ENCODE assay signal across 21 mouse cellular contexts in genomic region chr5:51882173-51882572, GRCm38 (mm10).
A peak's percentile ranks its signal among the peaks of the same experiment; 100 is the strongest.
DNase-seq lines count a peak whose midpoint lies in the region; TF ChIP-seq lines count a peak whose summit lies in the region.
"Had no signal": no experiment of that assay in that cellular context is flagged by ENCODE, and none has a peak within 500 bp of the region (broad histone marks: within the 10 kb centered on the region; RNA-seq: fewer than 3 reads in every experiment).

No protein-coding gene starts in this region.

- WGBS in heart, embryonic 10.5 days, result 70% methylated on average over 3 of the region's 3 CpGs

- DNase-seq in heart, adult 11 months, result peak; percentile 25
- no peak for DNase-seq in heart, embryonic 10.5 days (ENCODE audit: low spot score)
- DNase-seq in CH12.LX (ENCODE audit: extremely low read depth), result peak; percentile 19
- peak; percentile 6 for DNase-seq in MEL-GATA-1-ER (ENCODE audit: extremely low read depth, low read depth)
- DNase-seq in right cerebral cortex, postnatal 14 days, result no peak
- DNase-seq in gastrocnemius, postnatal 4 days (ENCODE audit: low spot score in 2 of 2), result no peak
- no peak for DNase-seq in layer of hippocampus, postnatal 14 days (ENCODE audit: low spot score in 2 of 2)
- DNase-seq: adrenal gland, adult 2 months; adrenal gland, postnatal 10 days; adrenal gland, postnatal 25 days; cerebellum, adult 11 months; cerebellum, adult 2 months; cerebellum, adult 9-10 months; cerebellum, postnatal 10 days; cerebellum, postnatal 25 days; embryo, embryonic 11 days had no signal

- no peak overlapping the region for H3K27ac ChIP-seq in heart, embryonic 10.5 days
- H3K27ac ChIP-seq in CH12.LX (ENCODE audit: insufficient read depth, low read depth), result no peak overlapping the region
- H3K27ac ChIP-seq: embryonic facial prominence, embryonic 13.5 days; embryonic facial prominence, embryonic 15.5 days; forebrain, embryonic 10.5 days; forebrain, embryonic 12.5 days had no signal

- no peak overlapping the region for H3K4me2 ChIP-seq in CH12.LX (ENCODE audit: insufficient read depth, low read depth, poor library complexity, severe bottlenecking)
- H3K4me2 ChIP-seq: embryonic facial prominence, embryonic 13.5 days; embryonic facial prominence, embryonic 15.5 days; forebrain, embryonic 12.5 days had no signal

- no peaks in the 10 kb centered on the region for H3K4me1 ChIP-seq in heart, embryonic 10.5 days
- H3K4me1 ChIP-seq in CH12.LX (ENCODE audit: control insufficient read depth in 1 of 2, insufficient read depth in 2 of 2), result peaks cover 0 to 27% of the 10 kb centered on the region in 2 experiments; a peak in 2 of 4 replicates
- H3K4me1 ChIP-seq: embryonic facial prominence, embryonic 13.5 days; embryonic facial prominence, embryonic 15.5 days; forebrain, embryonic 10.5 days; forebrain, embryonic 12.5 days had no signal

- H3K4me3 ChIP-seq in heart, embryonic 10.5 days, result no peak overlapping the region
- H3K4me3 ChIP-seq in CH12.LX (replicated peaks in 1 of 3; ENCODE audit: low read depth in 2 of 3, low read length in 2 of 3, poor library complexity in 1 of 3), result no peak overlapping the region
- H3K4me3 ChIP-seq: embryonic facial prominence, embryonic 13.5 days; embryonic facial prominence, embryonic 15.5 days; erythroblast, embryonic 14.5 days; forebrain, embryonic 10.5 days; forebrain, embryonic 12.5 days had no signal

- H3K27me3 ChIP-seq in heart, embryonic 10.5 days (ENCODE audit: insufficient read depth, poor library complexity, severe bottlenecking), result no peaks in the 10 kb centered on the region
- H3K27me3 ChIP-seq in CH12.LX (replicated peaks), result no peaks in the 10 kb centered on the region
- H3K27me3 ChIP-seq: embryonic facial prominence, embryonic 13.5 days; embryonic facial prominence, embryonic 15.5 days had no signal

- H3K9me3 ChIP-seq in heart, embryonic 10.5 days, result no peaks in the 10 kb centered on the region
- H3K9me3 ChIP-seq in CH12.LX (replicated peaks; ENCODE audit: low read length), result no peaks in the 10 kb centered on the region
- H3K9me3 ChIP-seq: embryonic facial prominence, embryonic 13.5 days; embryonic facial prominence, embryonic 15.5 days; forebrain, embryonic 10.5 days; forebrain, embryonic 12.5 days had no signal

- no peak overlapping the region for H3K9ac ChIP-seq in CH12.LX (ENCODE audit: insufficient read depth, low read depth)
- H3K9ac ChIP-seq: embryonic facial prominence, embryonic 13.5 days; embryonic facial prominence, embryonic 15.5 days; forebrain, embryonic 12.5 days had no signal

- no peaks in the 10 kb centered on the region for H3K36me3 ChIP-seq in heart, embryonic 10.5 days
- H3K36me3 ChIP-seq in CH12.LX (replicated peaks in 1 of 2; ENCODE audit: control insufficient read depth in 1 of 2, insufficient read depth in 1 of 2, low read length in 1 of 2), result no peaks in the 10 kb centered on the region
- H3K36me3 ChIP-seq: embryonic facial prominence, embryonic 13.5 days; embryonic facial prominence, embryonic 15.5 days; forebrain, embryonic 10.5 days; forebrain, embryonic 12.5 days had no signal

- no peaks in the 10 kb centered on the region for H3K79me2 ChIP-seq in CH12.LX (replicated peaks; ENCODE audit: control insufficient read depth, extremely low read depth, insufficient read depth, poor library complexity, severe bottlenecking)

- dilution Hi-C loops in CH12.LX (cut with MboI; ENCODE audit: extremely low pct_ligation_motif_present, extremely low pct_unique_long_range_greater_than_20kb, low sequenced_read_pairs), result no loop called here

- TF ChIP-seq CTCF in CH12.LX (conservative IDR thresholded peaks at IDR 0.05 in 1 of 2, IDR thresholded peaks at IDR 0.05 in 1 of 2; ENCODE audit: low read depth in 2 of 2, low read length in 2 of 2), result no peak

- no peak for TF ChIP-seq POLR2A in CH12.LX (IDR thresholded peaks at IDR 0.05; ENCODE audit: low read depth, low read length)

- no peak for TF ChIP-seq RAD21 in CH12.LX (IDR thresholded peaks at IDR 0.05; ENCODE audit: low read depth, low read length)

- in situ Hi-C loops in CH12.LX (cut with MboI; ENCODE audit: low pct_ligation_motif_present, low pct_unique_long_range_greater_than_20kb, low sequenced_read_pairs), result no loop called here

- TF ChIP-seq EP300 in CH12.LX (IDR thresholded peaks at IDR 0.05; ENCODE audit: low read length), result no peak

TF ChIP-seq in CH12.LX, 34 proteins besides CTCF, POLR2A, EP300 and RAD21:
- TF ChIP-seq TCF12 (IDR thresholded peaks at IDR 0.05; ENCODE audit: low read depth, low read length), result no peak
- TF ChIP-seq ZNF384 (IDR thresholded peaks at IDR 0.05; ENCODE audit: low read depth, low read length), result no peak

Comparison
In these comparisons a context has a peak if more than half of its experiments do, and no peak if none do; other contexts are left out.
1. DNase-seq: peak in heart, adult 11 months (single experiment), CH12.LX (single experiment) and MEL-GATA-1-ER (single experiment); none in heart, embryonic 10.5 days (single experiment), right cerebral cortex, postnatal 14 days (single experiment), gastrocnemius, postnatal 4 days (0 of 2) and layer of hippocampus, postnatal 14 days (0 of 2).